Mouse (Mus musculus) lung, postnatal 0 days (tissue): ENCODE measurements around the gene Cmtm7. TPM values are rescaled to one million over a fixed set of nuclear protein-coding genes. Genes with fewer than 3 reads are reported as not detected.
A peak's percentile ranks its signal among the peaks of the same experiment; 100 is the strongest.

Experiments
- ATAC-seq: fragments of 200-750 bp; cut with Nextera tagmentation; 2 replicates; pipeline ENCODE4 v1.8.0; 2017; ENCODE audit warnings: moderate library complexity
- DNase-seq: peaks from one replicate; pipeline ENCODE4 v3.0.0-alpha.2; 2016; ENCODE audit warnings: low spot score
- H3K27ac ChIP-seq: fragments of 300-500 bp; sonication (generic); 2 replicates; pipeline ENCODE4 v1.5.1; 2014; ENCODE audit warnings: antibody characterized with exemption, mild to moderate bottlenecking, low read length, mixed read lengths
- H3K27me3 ChIP-seq: fragments of 300-500 bp; sonication (generic); replicated peaks from 2 replicates; pipeline ENCODE4 v1.6.1; 2014; ENCODE audit warnings: low read length, mixed read lengths; ENCODE audit not compliant: insufficient read depth
- H3K36me3 ChIP-seq: fragments of 300-500 bp; sonication (generic); 2 replicates; pipeline ENCODE4 v1.6.1; 2014; ENCODE audit warnings: low read length, mixed read lengths; ENCODE audit not compliant: insufficient read depth
- H3K4me1 ChIP-seq: fragments of 300-500 bp; sonication (generic); 2 replicates; pipeline ENCODE4 v1.6.1; 2014; ENCODE audit warnings: antibody characterized with exemption, low read depth, low read length, mixed read lengths; ENCODE audit not compliant: insufficient read depth
- H3K4me2 ChIP-seq: fragments of 300-500 bp; sonication (generic); replicated peaks from 2 replicates; pipeline ENCODE4 v1.6.1; 2014; ENCODE audit warnings: low read depth, mild to moderate bottlenecking, low read length, moderate library complexity, mixed read lengths
- H3K4me3 ChIP-seq: fragments of 300-500 bp; sonication (generic); 2 replicates; pipeline ENCODE4 v1.5.1; 2014; ENCODE audit warnings: low read depth, low read length
- H3K9ac ChIP-seq: fragments of 300-500 bp; sonication (generic); replicated peaks from 2 replicates; pipeline ENCODE4 v1.6.1; 2014; ENCODE audit warnings: low read depth, mild to moderate bottlenecking
- H3K9me3 ChIP-seq: fragments of 300-500 bp; sonication (generic); 2 replicates; pipeline ENCODE4 v1.6.1; 2016; ENCODE audit warnings: low read length, mixed read lengths
- CTCF ChIP-seq: IDR thresholded peaks from 2 replicates; pipeline ENCODE4 v1.5.1; 2016; ENCODE audit warnings: antibody characterized with exemption, mild to moderate bottlenecking
- EP300 ChIP-seq: IDR thresholded peaks from 2 replicates; pipeline ENCODE4 v1.6.1; 2016; ENCODE audit warnings: antibody characterized with exemption, mild to moderate bottlenecking, control low read depth
- WGBS: fragments of 180-500 bp; shearing (Covaris S2); extraction: QIAGEN DNeasy Blood & Tissue Kit; methylation state at CpG from one replicate; pipeline ENCODE4 v1.1.7; 2014; 5-methylcytosine and 5-hydroxymethylcytosine counted together
- polyA plus RNA-seq: library from polyadenylated mRNA; unstranded; fragments of >200 nt; fragmentation: Nextera tagmentation; extraction: Ambion mirVana; gene quantifications from 2 replicates; pipeline ENCODE4 v1.2.1, GENCODE M21; 2015

Gene Cmtm7
- polyA plus RNA-seq, 1 experiment from 2014 or later: 74.8 TPM

DNA sequence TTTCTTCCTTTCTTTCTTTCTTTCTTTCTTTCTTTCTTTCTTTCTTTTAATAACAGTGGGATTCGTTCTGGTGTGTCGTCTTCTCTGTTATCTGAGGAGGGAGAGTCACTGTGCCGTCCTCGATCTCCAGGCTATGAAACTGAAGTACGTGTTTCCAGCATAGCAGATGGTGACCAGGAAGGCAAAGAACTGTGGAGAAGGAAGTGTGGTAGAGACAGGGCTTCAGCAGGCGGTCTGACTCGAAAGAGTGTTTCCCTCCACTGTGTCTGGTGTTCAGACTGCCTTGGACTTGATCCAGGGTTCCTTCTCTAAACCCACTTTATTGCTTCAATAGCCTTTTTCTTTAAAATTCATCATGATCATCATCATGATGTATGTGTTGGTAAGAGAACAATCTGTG is 7.9 kb upstream of the Cmtm7 start:
- H3K27ac ChIP-seq: no peak overlapping the region
- DNase-seq: no peak
- peaks cover 5% of the 10 kb centered on the region; the same call in 1 of the 2 replicates for H3K4me1 ChIP-seq
- 59% methylated on average over 7 of the region's 7 CpGs for WGBS
- TF ChIP-seq CTCF: no peak
- H3K36me3 ChIP-seq: no peaks in the 10 kb centered on the region
- H3K27me3 ChIP-seq: no peaks in the 10 kb centered on the region
- no peak overlapping the region for H3K4me3 ChIP-seq
- no peak for ATAC-seq
- no peaks in the 10 kb centered on the region for H3K9me3 ChIP-seq
- no peak overlapping the region for H3K4me2 ChIP-seq
- H3K9ac ChIP-seq: no peak overlapping the region

DNA sequence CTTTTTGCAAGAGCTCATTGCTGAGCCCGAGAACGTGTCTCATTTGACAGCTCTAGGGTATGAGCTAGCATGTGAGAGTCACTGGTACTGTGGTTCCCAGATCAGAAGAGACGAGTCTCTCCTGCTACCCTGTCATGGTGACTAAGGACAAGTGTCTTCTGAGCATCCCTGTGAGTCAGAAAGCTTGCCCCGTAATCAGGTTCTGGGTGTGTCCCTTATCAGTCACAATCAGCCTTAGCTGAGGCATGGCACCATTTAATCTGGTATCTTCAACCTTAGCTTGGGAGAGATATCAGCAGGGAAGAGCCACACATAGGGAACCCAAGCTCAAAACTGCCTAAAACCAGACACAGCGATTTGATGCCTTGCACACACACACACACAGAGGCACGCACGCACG is 7.0 kb upstream of the Cmtm7 start:
- WGBS: 85% methylated on average over 8 of the region's 8 CpGs

DNA sequence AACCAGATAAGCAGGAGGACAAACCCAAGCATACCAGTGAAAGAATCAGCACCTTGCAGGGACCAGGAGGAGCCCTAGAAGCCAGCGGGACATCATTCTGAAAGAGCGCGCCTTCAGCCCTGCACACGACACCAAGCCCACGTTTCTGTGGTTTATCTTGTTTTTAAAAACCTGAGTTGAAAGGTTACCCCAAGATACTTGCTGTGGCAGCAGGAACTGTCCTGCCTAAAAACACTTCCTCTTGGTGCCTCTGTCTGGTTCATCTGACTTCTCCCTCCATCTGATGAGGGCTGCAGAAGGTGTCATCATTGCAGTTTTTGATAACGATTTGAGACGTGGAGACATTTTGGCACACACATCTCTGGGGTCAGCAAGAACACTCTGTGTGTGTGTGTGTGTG is 6.1 kb upstream of the Cmtm7 start:
- H3K4me2 ChIP-seq: no peak overlapping the region
- H3K27me3 ChIP-seq: no peaks in the 10 kb centered on the region
- no peaks in the 10 kb centered on the region for H3K36me3 ChIP-seq
- H3K4me3 ChIP-seq: no peak overlapping the region
- 81% methylated on average over 7 of the region's 7 CpGs for WGBS
- H3K9me3 ChIP-seq: no peaks in the 10 kb centered on the region
- ATAC-seq (no peak), DNase-seq (no peak)
- peaks cover 5% of the 10 kb centered on the region; the same call in 1 of the 2 replicates for H3K4me1 ChIP-seq
- TF ChIP-seq CTCF: no peak
- no peak for TF ChIP-seq EP300
- no peak overlapping the region for H3K27ac ChIP-seq
- no peak overlapping the region for H3K9ac ChIP-seq

More for the DNA sequence above, 7.0 kb upstream of the Cmtm7 start:
- ATAC-seq (no peak), DNase-seq (no peak)
- Histone ChIP-seq H3K9ac (no peak overlapping the region), H3K4me3 (no peak overlapping the region), H3K9me3 (no peaks in the 10 kb centered on the region), H3K4me2 (no peak overlapping the region), H3K27ac (no peak overlapping the region), H3K36me3 (no peaks in the 10 kb centered on the region), H3K27me3 (no peaks in the 10 kb centered on the region), H3K4me1 (peaks cover 5% of the 10 kb centered on the region; the same call in 1 of the 2 replicates)
- no peak for TF ChIP-seq CTCF
- no peak for TF ChIP-seq EP300

DNA sequence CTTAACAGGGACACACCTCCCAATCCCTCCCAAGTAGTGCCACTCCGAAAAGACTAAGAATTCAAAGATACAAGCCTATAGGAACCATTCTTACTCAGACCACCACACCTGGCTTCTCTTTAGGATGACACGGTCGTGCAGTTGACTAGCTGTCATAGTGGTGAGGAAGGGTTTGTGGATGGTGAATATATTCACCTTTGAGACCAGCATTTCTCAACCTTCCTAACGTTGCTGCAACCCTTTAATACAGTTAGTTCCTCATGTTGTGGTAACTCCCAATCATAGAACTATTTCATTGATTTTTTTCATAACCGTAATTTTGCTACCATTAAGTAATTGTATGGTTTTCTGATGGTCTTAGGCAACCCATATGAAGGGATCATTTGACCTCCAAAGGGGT is 5.5 kb upstream of the Cmtm7 start:
- H3K27ac ChIP-seq: no peak overlapping the region
- no peak overlapping the region for H3K4me2 ChIP-seq
- no peak for DNase-seq
- no peak for TF ChIP-seq CTCF
- TF ChIP-seq EP300: no peak
- H3K27me3 ChIP-seq: no peaks in the 10 kb centered on the region
- no peaks in the 10 kb centered on the region for H3K36me3 ChIP-seq
- no peak overlapping the region for H3K9ac ChIP-seq
- H3K9me3 ChIP-seq: no peaks in the 10 kb centered on the region
- H3K4me3 ChIP-seq: no peak overlapping the region
- no peak for ATAC-seq
- WGBS: 92% methylated on average over 5 of the region's 5 CpGs
- H3K4me1 ChIP-seq: peaks cover 5% of the 10 kb centered on the region; the same call in 1 of the 2 replicates

DNA sequence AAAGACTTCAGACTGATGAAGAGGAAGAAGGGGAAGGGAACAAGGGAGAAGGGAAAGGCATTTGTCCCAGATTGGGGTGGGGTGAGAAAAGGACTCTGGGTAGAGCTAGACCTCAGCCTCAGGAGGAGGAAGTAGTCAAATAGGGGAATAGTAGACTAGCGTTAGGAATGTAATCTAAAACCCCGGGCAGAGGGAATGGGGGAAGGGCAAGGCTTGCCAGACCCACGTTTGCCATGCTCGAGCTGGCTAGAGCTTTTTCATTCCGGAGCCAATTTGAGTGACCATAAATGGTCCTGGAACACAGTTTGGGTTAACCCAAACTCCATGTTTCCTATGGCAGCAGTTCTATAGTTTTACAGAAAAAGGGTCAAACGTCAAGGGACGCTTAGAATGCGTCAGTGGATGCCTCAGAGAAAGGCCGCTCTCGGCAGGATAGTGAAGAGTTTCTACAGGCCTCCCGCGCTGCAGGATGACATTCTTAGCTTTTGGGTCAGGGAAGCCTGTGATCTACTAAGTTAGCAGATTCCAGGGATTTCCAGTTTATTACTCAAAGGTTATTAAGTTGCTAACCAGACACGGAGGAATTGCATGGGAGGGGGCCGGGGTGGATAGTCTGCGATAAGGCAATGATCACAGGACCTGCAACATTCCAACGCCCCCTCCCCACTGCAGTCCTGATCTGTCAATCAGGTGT is 3.9 kb upstream of the Cmtm7 start:
- Histone ChIP-seq H3K4me1 (peaks cover 6% of the 10 kb centered on the region; the same call in 1 of the 2 replicates), H3K4me3 (no peak overlapping the region), H3K27me3 (no peaks in the 10 kb centered on the region), H3K9me3 (no peaks in the 10 kb centered on the region), H3K4me2 (no peak overlapping the region), H3K9ac (no peak overlapping the region), H3K27ac (no peak overlapping the region; the same call in 1 of the 2 replicates), H3K36me3 (no peaks in the 10 kb centered on the region)
- TF ChIP-seq CTCF (no peak), EP300 (no peak)
- 18% methylated on average over 16 of the region's 16 CpGs for WGBS
- ATAC-seq (no peak), DNase-seq (no peak)

DNA sequence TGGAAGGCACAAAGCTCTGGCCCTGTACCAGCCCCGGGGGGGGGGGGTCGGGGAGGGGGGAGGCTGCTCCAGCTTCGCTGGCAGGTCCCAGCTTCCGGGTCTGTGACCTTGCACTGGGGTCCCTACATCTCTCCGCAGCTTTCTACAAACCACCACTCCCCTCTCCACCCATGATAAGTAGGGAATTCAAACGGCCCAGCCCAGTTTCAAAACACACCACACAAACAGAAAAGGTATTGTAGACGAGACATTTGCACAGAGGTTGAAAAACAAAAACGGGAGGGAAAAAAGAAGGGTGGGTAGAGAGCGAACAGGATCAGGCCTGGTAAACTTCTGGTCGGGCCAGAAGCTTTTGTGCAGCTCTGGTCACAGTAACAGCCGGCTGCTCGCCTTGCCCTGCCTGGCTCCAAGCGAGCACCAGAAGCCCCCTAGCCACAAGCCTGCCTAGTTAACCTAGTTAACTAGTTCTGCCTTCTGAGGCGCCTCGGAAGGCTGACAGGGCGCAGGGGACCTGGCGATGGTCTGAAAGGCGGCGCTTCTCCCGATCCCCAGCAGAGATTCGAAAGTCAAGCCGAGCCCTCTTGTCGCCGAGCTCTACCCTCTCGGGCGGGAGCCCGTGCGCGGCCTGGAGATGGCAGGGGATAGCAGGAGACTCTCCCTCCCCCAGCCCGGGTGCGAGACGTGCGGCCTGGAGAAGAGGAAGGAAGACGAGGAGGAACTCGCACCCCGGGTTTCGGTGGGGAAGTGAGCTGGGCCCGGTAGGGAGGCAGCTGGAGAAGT is 720 bp downstream of the Cmtm7 start:
- TF ChIP-seq CTCF: no peak
- no peak for TF ChIP-seq EP300
- no peaks in the 10 kb centered on the region for H3K36me3 ChIP-seq
- no peaks in the 10 kb centered on the region for H3K27me3 ChIP-seq
- no peaks in the 10 kb centered on the region for H3K9me3 ChIP-seq
- H3K4me2 ChIP-seq: peak overlapping the region; percentile 95
- H3K9ac ChIP-seq: peak overlapping the region; percentile 73
- H3K4me1 ChIP-seq: peaks cover 9% of the 10 kb centered on the region; the same call in 1 of the 2 replicates
- H3K27ac ChIP-seq: peak overlapping the region; percentile 85
- ATAC-seq: peak; percentile 53
- under 1% methylated on average over 33 of the region's 38 CpGs for WGBS
- peak; percentile 58 for DNase-seq
- H3K4me3 ChIP-seq: peak overlapping the region; percentile 55
